Mouse (Mus musculus) layer of hippocampus, postnatal 14 days (tissue): ENCODE measurements around the gene Sap30bp. TPM values are rescaled to one million over a fixed set of nuclear protein-coding genes. Genes with fewer than 3 reads are reported as not detected.

Source experiments
- DNase-seq, 2 experiments: peaks; one replicate each; pipeline ENCODE4 v3.0.0; 2021 to 2022; ENCODE audit warnings: low spot score in 2 of 2, mixed read lengths in 1 of 2
- total RNA-seq, 2 experiments: library from RNA; stranded (reverse); gene quantifications; 2 replicates each; pipeline ENCODE4 v1.2.3; 2021

Gene Sap30bp
- total RNA-seq, 2 experiments from 2014 or later = 39.2 to 50.4 TPM

DNA sequence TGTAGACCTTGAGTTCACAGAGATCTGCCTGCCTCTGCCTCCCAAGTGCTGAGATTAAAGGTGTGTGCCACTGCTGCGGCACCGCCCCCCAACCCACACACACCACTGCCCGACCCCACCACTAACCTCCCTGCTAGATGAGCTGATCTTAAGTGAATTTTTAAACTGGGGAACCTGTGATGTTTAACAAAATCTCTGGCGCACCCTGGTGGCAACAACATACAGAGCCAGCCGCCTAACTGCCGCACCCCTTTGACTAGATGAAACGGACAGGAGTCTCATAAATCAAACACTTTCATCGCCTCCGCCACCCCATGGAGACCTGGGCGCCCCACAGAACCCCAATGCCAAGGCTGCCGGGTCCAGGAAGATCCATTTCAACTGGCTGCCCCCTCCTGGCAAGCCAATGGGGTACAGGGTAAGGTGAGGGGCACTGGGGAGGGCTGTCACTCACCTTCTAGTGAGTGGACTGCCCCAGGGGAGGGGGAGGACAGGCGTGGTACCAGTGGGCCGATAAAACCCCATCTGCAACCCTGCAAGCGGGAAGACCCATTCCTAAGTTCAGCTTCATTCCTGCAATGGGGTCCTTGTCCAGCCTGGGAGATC is 66.6 kb downstream of the Sap30bp start:
- peak; percentile 71 to 75 for DNase-seq

DNA sequence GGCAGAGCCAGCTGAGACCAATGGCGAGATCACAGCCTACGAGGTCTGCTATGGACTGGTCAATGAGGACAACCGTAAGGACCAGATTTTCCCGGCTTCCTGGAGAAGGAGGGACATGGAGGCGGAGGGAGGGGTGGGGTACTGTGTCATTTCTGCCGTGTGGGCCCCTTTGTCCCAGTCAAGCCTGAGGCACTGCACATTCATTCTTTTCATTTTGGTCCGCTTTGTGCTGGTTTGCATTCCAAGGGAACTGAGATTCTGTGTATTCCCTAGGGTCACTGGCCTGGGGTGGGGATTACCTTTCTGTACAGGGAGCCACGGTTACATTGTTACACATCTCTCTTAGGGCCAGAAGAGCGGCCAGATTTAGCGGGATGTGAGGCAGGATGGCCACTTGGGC is 67.5 kb downstream of the Sap30bp start:
- no peak for DNase-seq

DNA sequence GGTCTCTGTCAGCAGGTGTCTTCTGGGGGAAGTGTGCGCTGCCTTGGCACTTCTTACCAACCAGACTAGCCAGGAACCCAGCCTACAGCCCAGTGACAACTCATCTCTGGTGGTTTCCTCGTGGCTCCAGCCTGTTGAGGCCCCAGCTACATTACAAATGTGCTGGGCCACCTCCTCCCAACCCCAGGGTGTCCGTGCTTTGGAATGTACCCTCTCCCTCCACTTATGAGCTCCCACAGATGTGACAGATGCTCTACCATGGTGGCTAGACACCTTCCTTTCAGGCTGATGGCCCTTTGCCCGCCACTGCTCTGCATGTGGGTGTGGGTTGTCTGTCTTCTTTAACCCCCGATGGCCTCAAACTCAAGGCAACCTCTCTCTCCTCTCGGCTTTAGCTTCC is 68.6 kb downstream of the Sap30bp start:
- no peak for DNase-seq

DNA sequence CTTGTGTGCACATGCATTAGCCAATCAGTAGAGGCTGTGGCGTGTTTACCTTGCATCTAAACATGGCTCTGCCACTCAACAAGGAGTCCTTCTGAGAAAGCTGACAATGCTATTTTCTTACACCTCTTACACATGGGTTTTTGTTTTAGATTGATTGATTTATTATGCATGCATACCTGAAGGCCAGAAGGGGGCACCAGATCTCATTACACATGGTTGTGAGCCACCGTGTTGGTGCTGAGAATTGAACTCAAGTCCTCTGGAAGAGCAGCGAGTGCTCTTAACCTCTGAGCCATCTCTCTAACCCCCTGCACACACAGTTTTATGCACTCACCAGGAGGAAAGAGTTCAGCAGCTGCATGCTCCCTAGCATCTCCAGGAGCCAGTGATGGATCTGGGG is 69.8 kb downstream of the Sap30bp start:
- DNase-seq = no peak

DNA sequence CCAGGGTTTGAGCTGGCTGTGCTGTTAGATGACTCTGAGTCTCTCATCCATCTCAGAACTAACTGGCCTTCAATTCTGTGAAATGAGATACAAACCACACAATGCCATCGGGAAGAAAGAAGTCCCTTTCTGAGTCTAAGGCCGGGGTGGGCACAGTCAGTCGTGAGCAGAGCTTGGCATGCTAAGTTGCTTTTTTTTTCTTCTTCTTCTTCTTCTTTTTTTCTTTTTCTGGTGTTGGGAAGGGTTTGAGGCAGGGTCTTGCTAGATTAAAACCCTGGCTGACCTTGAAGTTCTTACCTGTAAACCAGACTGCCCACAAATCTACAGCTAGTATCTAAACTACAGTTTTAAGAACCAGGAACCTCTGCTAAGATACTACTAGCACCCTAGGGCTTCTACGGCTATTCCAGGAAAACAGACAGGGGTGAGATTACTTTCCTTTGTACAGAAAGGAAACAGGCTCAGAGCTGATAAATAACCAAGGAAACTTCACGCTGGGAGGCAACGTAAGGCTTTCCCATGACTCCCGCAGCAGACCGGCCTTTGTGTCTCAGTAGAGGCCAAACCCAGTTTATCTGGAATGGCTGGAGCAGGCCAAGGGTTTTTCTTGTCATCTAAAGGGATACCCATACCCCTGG is 71.2 kb downstream of the Sap30bp start:
- DNase-seq = no peak

DNA sequence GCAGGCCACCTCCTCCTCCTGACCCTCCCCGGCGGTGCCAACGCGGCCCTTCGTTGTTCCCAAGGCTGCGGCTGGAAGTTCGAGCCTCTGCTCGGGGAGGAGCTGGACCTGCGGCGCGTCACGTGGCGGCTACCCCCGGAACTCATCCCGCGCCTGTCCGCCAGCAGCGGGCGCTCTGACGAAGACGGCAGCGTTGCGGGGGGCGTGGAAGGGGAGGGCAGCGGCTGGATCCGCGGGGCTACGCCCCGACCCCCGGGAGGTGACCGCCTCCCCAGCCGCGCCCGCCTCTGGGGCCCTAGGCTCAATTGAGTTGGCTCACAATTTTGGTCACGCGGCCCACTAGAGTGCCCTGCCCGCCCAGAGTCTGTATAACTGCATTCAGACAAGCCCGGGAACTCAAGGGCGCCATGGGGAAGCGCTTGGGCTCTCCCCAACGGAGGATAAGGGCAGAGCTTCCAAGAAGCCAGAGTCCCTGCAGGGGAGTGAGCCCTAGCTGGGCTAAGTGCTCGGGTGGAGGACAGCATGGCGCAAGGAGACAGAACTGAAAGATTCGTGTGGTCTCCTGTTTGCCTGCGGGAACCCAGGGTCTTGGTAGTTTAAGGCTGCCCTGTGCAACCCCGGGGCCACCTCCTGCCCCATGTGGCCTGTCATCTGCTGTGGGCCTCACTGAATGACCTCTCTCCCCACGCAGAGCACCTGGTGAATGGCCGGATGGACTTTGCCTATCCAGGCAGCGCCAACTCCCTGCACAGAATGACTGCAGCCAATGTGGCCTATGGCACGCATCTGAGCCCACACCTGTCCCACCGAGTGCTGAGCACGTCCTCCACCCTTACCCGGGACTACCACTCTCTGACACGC is 72.0 kb downstream of the Sap30bp start:
- DNase-seq = peak in 1 of 2 experiments; percentile 50

DNA sequence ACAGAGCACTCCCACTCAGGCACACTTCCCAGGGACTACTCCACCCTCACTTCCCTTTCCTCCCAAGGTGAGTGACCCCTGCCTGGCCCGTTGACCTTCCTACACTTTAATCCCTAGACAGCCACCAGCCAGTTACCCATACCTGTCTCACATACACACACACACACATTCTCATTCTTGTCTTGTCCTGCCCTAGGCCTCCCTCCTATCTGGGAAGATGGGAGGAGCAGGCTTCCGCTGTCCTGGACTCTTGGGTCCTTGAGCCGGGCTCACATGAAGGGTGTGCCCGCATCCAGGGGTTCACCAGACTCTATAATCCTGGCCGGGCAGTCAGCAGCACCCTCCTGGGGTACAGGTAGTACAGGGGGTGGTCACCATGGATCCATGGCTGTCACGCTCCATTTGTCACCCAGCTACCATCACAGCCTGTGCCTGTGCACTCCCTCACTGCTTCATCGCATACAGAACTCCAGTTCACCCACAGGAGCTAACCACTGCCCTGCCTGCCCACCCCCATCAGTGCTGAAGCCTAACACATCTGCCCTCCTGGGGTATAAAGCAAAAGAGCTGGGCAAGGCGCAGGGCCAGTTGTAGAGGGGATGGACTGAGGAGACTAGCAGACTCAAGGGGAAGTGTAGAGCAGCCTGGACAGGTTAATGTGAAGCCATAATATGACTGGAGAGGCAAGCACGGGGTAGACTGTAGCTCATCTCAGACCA is 72.8 kb downstream of the Sap30bp start:
- DNase-seq = no peak

DNA sequence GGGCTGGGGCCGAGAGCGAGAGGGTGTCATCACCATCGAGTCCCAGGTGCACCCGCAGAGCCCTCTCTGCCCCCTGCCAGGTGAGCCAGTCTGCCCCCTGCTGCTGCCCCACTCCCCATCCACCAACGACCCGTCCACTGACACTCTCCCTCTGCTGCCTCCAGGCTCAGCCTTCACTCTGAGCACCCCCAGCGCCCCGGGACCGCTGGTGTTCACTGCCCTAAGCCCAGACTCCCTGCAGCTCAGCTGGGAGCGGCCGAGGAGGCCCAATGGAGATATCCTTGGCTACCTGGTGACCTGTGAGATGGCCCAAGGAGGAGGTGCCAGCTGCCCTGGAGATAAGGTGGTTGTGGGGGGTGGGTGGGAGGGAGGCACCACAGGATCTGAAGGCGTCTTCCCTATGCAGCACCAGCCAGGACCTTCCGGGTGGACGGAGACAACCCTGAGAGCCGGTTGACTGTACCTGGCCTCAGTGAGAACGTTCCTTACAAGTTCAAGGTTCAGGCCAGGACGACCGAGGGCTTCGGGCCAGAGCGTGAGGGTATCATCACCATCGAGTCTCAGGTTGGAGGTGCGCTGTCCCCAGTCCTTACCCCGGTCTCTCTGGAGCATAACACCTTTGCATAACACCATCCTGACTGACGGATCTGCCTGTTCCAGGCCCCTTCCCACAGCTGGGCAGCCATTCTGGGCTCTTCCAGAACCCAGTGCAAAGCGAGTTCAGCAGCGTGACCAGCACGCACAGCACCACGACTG is 74.2 kb downstream of the Sap30bp start:
- DNase-seq = no peak

DNA sequence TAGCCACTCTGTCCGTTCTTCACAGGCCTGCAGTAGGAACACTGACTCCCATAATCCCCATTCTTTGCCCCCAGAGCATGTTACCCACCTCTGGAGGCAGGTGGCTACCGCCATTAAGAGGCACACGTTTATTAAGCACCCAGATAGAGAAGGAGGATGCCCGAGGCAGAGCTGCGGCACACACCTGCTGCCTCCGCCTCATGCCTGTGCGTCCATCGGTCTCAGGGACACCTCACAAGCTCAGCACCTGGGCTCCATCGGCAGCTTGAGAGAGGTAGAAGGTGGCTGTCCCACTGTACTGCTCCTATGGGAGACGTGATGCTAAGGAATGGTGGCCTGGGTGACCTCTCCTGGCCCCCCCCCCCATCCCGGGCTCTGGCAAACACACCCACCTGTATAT is 75.3 kb downstream of the Sap30bp start:
- DNase-seq = no peak

DNA sequence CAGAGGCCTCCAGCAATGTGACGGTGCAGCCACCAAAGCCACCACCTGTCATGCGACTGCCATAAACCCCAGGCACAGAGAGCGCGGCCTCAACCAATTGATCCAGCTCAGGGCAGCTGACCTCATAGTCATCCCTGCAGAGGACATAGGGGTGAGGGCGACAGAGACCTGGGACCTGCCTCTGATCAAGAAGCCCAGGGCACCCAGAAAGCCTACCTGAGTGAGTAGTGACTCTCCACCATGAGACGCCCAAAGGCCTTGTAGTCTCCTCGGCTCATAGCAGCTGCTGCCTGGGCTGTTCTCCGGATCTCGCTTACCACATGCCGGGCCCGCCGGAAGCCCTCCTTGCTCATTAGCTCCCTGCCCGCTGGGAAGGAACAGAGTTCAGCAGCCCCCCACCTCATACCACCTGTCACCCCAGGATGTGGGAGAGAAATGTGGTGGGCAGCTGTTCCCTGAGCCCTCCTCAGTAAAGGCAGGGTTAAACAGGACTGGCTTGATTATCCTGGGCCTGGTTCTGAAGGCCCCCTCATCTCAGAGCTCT is 75.8 kb downstream of the Sap30bp start:
- DNase-seq = no peak

DNA sequence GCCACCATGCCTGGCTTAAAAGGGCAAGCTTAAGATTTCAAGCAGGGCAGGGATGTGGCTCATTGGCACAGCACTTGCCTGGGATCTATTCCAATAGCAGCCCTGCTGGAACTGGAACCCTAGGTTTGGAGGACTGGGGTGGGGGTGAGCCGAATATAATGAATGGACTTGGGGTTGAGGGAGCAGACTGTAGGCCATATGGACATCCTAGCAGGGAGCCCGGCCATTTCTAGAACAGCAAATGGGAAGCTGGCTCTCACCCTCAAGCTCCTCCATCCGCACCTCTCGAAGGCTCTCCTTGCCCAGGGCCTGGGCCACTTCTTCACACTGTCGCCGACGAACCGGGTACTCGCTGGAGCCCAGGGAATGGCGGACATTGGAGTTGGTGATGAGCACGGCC is 76.6 kb downstream of the Sap30bp start:
- no peak for DNase-seq

DNA sequence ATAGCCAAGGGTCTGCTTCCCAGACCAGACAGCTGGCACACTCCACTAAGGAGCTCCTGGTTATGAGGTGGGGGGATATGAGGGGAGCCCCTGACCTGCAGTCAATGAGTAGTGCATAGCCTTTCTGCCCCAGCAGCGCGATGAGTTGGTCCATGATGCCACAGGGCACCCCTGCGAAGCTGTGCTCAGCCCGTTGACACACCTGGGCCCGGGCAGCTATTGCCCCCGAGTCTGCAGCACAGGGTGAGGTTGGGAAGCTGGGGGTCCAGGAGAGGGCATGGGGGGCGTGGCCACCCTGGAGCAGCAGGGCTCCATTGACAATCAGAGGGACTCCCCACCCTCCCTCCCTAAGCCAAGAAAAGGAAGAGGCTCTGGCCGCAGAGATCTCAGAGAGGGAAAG is 77.1 kb downstream of the Sap30bp start:
- no peak for DNase-seq

DNA sequence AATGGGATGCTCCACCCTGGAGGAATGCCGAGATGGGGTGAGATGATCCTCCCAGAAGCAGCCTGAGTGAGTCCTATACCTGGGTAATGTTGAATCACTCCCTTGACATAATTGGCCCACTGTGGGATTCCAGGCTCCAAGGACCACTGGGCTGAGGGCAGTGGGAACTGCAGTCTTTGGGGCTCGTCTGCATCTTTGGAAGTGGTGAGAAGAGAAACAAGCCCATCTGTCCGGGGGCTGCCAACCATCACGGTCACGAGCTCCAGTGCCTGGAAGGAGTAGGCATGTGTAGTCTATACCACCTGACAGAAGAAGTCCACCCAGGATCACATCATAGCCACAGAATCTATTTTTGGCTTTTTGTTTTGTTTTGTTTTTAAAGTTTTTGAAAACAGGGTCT is 77.9 kb downstream of the Sap30bp start:
- DNase-seq = no peak

DNA sequence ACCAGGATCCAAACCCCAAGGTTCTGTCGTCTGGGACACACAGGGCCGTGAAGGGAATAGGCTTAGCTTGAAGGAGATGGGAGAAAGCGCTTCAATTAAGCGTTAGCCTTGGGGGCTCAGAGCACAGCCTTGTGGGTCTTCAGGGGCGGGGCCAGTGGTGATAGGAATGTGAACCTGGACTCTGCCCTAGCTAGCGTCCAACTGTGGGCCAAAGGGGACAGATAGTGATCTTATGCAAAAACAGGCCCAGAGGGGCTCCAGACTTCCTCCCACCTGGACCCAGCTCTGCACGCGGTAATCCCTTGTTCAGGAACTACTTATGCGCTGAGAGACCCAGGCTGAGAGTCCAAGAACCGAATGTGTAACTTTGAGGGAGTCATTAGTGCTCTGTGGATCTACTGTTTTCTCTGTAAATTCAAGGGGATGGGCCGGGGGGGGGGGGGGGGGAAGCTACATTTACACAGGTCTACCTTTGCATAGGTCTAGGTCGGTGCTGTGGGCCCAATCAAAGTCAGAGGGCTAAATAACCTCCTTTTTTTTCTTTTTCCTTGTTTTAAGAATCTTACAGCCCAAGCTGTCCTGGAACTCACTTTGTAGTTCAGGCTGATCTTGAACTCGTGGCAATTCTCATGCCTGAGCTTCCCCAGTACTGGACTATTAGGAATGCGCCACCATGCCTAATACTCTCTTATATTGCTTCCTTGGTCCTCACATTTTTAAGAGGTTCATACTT is 78.6 kb downstream of the Sap30bp start:
- no peak for DNase-seq

DNA sequence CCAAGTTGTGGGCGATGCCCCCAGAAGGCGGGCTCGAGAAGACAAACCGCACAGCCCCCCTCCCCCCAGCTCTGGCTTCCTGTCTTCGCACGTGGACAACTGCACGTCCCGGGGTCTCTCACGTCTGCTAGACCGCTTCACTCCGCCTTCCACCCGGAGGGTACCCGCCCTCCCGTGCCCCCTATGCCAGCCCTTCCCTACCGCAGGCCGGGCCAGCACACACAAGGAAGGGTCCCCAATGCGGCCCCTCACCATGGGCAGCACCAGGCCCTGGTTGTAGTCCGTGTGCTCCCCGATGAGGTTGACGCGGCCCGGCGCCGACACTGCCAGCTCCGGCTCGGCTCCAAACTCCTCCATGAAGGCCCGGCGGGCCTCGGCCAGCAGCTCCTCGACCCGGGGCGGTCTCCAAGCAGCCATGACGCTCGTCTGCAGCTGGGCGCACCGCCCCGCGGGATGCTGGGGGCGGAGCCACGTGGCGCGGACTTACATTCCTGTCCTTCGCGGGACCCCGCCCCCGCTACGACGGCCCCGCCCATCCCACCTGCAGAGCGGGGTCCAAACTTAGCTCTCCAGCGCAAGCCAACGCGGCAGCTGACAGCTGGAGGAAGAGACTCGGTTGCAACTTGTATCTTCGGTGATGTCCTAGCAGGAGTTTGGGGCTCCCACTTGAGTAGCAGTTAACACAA is 79.3 kb downstream of the Sap30bp start, which contains the start of gene Galk1:
Gene Galk1, minus strand, starts transcription at position 458 of the 686 bp plus-strand sequence.
- peak; percentile 60 to 74 for DNase-seq

DNA sequence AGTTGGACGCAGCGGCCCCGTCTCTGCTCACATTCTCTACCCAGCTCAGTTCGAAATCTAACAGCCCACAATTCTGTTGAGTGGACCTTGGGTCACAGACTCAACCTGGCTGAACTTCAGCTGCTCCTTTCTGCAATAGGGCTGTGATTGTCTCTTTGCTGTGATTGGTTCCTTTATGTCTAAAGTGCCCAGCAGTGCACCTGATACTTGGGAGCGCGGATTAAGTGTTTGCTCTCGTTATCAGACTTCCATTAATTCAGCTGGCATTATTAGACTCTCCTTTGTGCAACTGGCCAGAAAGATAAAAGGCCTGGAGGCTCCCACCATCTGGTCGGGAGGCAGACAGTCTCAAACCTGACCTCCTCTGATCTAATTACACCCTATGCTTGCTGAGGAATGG is 81.7 kb downstream of the Sap30bp start:
- no peak for DNase-seq
